Mouse (Mus musculus): ENCODE data around the gene Myh9.

DNA sequence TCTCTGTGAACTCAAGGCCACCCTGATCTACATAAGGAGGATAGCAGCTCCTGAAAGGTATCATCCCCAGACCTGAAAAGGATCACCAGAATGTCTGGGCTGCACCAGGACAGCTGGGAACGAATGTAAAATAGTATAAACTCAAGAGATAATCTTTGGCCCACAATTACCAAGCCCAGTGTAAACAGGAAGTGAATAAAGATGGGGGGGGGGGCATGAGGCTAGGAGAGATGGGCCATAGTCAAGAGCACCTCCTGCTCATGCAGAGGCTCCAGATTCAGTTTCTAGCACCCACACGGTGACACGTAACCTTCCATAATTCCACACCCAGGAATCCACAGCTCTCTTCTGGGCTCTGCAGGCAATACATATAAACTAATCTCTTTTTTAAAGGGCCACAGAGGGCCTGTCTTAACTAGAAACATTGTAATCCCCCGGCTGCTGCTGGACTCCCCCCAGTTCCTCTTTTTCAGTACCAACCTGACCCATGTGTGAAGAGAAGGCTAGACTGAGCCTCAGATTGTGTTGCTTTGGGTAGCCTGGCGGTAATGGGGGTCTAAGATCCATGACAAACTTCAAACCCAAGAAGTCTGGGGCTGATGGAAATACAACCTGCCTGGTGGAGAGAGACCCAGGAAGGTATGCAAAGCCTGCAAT lies 11.4 kb downstream of the Myh9 start:
- TF ChIP-seq CTCF (IDR thresholded peaks at IDR 0.05) (no peak), EP300 (IDR thresholded peaks at IDR 0.05; ENCODE audit: insufficient read depth, low read depth, low read length) (no peak), POLR2A (IDR thresholded peaks at IDR 0.05; ENCODE audit: insufficient read depth, low read depth, low read length) (no peak)
